Mouse (Mus musculus): ENCODE data around the gene Olfr427. TPM values are rescaled to one million over a fixed set of nuclear protein-coding genes. Genes with fewer than 3 reads are reported as not detected.
"Not testable (repeated sequence)": the region's sequence is repeated elsewhere in the genome, so short reads cannot be mapped to it uniquely, and the experiment has no call there.

The Olfr427 gene
- not detected in 2 replicates for polyA plus RNA-seq (2015; fragmentation: Nextera tagmentation; extraction: Ambion mirVana)

DNA sequence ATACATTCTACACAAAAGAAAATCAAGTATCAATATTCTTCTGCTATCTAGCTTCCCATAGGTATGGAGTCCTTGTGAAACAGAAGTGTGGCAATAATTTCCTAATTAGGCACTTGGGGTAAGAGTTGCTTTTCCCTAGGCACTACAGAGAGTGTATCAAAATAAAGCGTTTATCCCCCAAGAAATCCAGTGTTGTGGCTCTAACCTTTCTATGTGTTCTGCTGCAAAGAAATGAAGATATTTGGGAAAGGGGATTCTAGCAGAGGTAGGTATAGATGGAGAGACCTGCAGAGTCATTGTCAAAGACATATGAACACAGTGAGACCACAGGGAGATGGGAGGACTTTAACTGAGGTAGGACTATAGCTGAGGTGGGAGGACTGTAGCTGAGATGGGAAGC, at the start of gene Olfr427:
TSS of gene Olfr427 (plus strand) at position 301 of the 400 bp plus-strand sequence.
- Histone ChIP-seq H3K9me3 (no peaks in the 10 kb centered on the region), H3K27ac (replicated peaks) (no peak within 1 kb of the TSS), H3K4me2 (no peak within 1 kb of the TSS), H3K36me3 (no peaks in the 10 kb centered on the region), H3K4me3 (no peak within 1 kb of the TSS), H3K4me1 (replicated peaks) (no peaks in the 10 kb centered on the region), H3K9ac (no peak within 1 kb of the TSS), H3K27me3 (no peaks in the 10 kb centered on the region)
- no peak for ATAC-seq (ENCODE audit: low read depth)
- WGBS = 96% methylated on average over 1 of the region's 1 CpGs

- not testable (repeated sequence) for H3K27me3 ChIP-seq; ATAC-seq (ENCODE audit: low read depth); H3K4me1 ChIP-seq (replicated peaks); H3K36me3 ChIP-seq; H3K9me3 ChIP-seq; H3K27ac ChIP-seq (replicated peaks); H3K9ac ChIP-seq; H3K4me2 ChIP-seq; H3K4me3 ChIP-seq
- WGBS = 82% methylated on average over 6 of the region's 6 CpGs
Observed at GRCm38 (mm10) chr1:174048227-174048626, 48.5 kb upstream of the Olfr427 start.

DNA sequence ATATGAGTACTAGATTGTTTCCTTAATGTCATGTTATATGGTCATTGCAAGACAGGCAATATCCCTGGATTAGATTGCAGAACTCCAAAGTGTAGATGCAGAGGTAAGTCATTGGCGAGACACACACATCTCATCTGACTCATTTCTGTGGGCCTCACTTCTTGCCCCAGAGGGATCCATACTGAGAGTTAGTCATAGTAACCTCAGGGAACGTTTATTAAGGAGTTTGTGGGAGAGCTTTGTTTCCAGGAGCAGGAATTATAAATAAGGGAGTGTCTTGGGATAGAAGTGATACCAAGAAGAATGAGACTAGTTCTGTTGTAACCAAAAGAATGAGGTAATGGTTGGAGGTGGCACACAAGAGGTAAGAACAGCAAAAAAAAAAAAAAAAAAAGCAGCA, 47.8 kb upstream of the Olfr427 start, which contains the start of gene Olfr432:
TSS of gene Olfr432 (plus strand) at position 313 of the 400 bp plus-strand sequence.
- no peaks in the 10 kb centered on the region for H3K4me1 ChIP-seq (replicated peaks)
- no peaks in the 10 kb centered on the region for H3K36me3 ChIP-seq
- WGBS = 77% methylated on average over 2 of the region's 2 CpGs

GRCm38 (mm10) chr1:174049357-174049756, 47.3 kb upstream of the Olfr427 start:
- not testable (repeated sequence) for H3K4me1 ChIP-seq (replicated peaks); H3K4me2 ChIP-seq; ATAC-seq (ENCODE audit: low read depth); H3K9ac ChIP-seq; H3K4me3 ChIP-seq; H3K9me3 ChIP-seq; H3K36me3 ChIP-seq; H3K27me3 ChIP-seq; H3K27ac ChIP-seq (replicated peaks)
- 84% methylated on average over 4 of the region's 4 CpGs for WGBS

More for the DNA sequence above, 47.8 kb upstream of the Olfr427 start, which contains the start of gene Olfr432:
- Histone ChIP-seq H3K9ac (no peak within 1 kb of the TSS), H3K9me3 (no peaks in the 10 kb centered on the region), H3K4me3 (no peak within 1 kb of the TSS), H3K27ac (replicated peaks) (no peak within 1 kb of the TSS), H3K4me2 (no peak within 1 kb of the TSS), H3K27me3 (no peaks in the 10 kb centered on the region)
- ATAC-seq (ENCODE audit: low read depth) = no peak

GRCm38 (mm10) chr1:174050532-174050931, 46.2 kb upstream of the Olfr427 start:
- no peak for ATAC-seq (ENCODE audit: low read depth)
- Histone ChIP-seq H3K9me3 (no peaks in the 10 kb centered on the region), H3K27me3 (no peaks in the 10 kb centered on the region), H3K9ac (no peak overlapping the region), H3K36me3 (no peaks in the 10 kb centered on the region), H3K27ac (replicated peaks) (no peak overlapping the region), H3K4me2 (no peak overlapping the region), H3K4me3 (no peak overlapping the region), H3K4me1 (replicated peaks) (no peaks in the 10 kb centered on the region)
- 87% methylated on average over 4 of the region's 4 CpGs for WGBS

DNA sequence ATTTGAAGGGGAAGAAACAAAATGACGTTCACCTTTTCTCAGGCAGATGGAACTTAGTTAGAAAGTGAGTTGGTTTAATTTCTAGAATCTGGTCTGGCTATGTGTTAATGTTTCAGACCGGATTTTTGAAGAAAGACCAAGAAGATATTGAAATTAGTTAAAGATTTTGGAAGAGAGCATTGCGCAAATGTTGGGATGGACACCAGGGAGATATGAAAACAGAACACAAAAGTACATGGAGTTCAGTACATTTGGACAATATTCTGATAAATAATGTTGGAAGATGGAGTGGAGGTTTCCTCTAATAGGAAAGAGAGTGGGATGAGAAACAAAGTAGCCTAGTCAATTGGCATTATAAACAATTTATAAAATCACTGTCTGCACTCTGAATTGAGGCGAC, 45.2 kb upstream of the Olfr427 start:
- Histone ChIP-seq H3K4me3 (no peak overlapping the region), H3K9ac (no peak overlapping the region), H3K4me2 (no peak overlapping the region), H3K27me3 (no peaks in the 10 kb centered on the region), H3K4me1 (replicated peaks) (no peaks in the 10 kb centered on the region), H3K36me3 (no peaks in the 10 kb centered on the region), H3K27ac (replicated peaks) (no peak overlapping the region), H3K9me3 (no peaks in the 10 kb centered on the region)
- no peak for ATAC-seq (ENCODE audit: low read depth)
- 89% methylated on average over 4 of the region's 4 CpGs for WGBS

DNA sequence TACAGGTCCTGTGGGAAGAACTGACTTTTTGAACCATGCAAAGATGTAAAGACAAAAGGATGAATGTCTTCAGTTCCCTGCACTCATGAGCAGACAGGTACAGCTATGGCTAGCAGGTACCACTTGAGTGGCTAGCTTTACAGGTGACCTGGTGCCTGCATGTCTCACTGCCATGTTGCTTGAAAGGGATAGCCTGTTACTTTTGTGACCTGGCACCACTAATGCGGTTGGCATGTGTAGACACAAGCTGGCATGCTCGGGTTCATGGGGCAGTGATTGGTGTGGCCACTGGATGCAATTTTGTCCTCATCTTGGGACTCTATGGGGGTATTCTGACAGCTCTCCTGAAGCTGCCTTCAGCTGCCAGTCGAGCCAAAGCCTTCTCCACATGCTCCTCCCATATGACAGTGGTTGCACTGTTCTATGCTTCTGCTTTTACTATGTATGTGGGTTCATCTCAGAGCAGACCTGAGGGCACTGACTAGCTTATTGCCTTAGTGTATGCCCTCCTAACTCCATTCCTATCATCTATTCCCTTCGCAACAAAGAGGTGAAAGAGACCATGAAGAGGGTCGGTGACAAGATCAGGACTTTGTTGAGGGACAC, 44.7 kb upstream of the Olfr427 start:
- H3K9ac ChIP-seq = no peak overlapping the region
- H3K4me3 ChIP-seq = no peak overlapping the region
- no peaks in the 10 kb centered on the region for H3K27me3 ChIP-seq
- ATAC-seq (ENCODE audit: low read depth) = no peak
- no peak overlapping the region for H3K27ac ChIP-seq (replicated peaks)
- H3K9me3 ChIP-seq = no peaks in the 10 kb centered on the region
- 89% methylated on average over 5 of the region's 5 CpGs for WGBS
- H3K4me2 ChIP-seq = no peak overlapping the region
- H3K36me3 ChIP-seq = no peaks in the 10 kb centered on the region
- no peaks in the 10 kb centered on the region for H3K4me1 ChIP-seq (replicated peaks)

DNA sequence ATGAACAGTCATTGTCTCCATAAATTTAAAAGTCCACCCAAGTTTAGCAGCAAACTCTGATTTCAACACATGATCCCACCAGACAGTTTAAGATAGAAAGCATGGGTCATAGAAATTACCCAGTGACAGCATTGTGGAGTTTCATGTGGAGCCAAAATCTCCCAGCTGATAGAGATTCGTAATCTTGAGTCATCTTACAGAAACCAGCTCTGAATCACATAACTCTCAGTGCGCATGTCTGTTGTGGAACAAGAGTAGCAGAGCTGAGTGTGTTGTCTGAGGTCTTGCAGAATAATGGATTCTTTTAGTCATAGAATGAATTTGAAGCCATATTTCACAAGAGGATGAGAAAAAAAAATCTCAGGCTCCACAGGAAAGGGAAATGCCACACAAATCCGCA, 43.7 kb upstream of the Olfr427 start:
- WGBS = 89% methylated on average over 3 of the region's 3 CpGs
- no peaks in the 10 kb centered on the region for H3K36me3 ChIP-seq
- no peaks in the 10 kb centered on the region for H3K9me3 ChIP-seq
- no peak overlapping the region for H3K27ac ChIP-seq (replicated peaks)
- H3K4me1 ChIP-seq (replicated peaks) = no peaks in the 10 kb centered on the region
- no peaks in the 10 kb centered on the region for H3K27me3 ChIP-seq
- no peak overlapping the region for H3K4me3 ChIP-seq
- no peak overlapping the region for H3K4me2 ChIP-seq
- ATAC-seq (ENCODE audit: low read depth) = no peak
- no peak overlapping the region for H3K9ac ChIP-seq

- no peak overlapping the region for H3K27ac ChIP-seq (replicated peaks)
Observed at GRCm38 (mm10) chr1:174055248-174055647, 41.4 kb upstream of the Olfr427 start.

GRCm38 (mm10) chr1:174066305-174066704, 30.4 kb upstream of the Olfr427 start, which contains the start of gene Olfr430:
Olfr430 (plus strand) TSS chr1:174066605.
- Histone ChIP-seq H3K27ac (replicated peaks) (no peak within 1 kb of the TSS), H3K9ac (no peak within 1 kb of the TSS), H3K4me1 (replicated peaks) (no peaks in the 10 kb centered on the region), H3K9me3 (no peaks in the 10 kb centered on the region), H3K36me3 (no peaks in the 10 kb centered on the region), H3K27me3 (no peaks in the 10 kb centered on the region), H3K4me2 (no peak within 1 kb of the TSS), H3K4me3 (no peak within 1 kb of the TSS)
- ATAC-seq (ENCODE audit: low read depth) = no peak
- 88% methylated on average over 3 of the region's 3 CpGs for WGBS

More at GRCm38 (mm10) chr1:174055248-174055647, 41.4 kb upstream of the Olfr427 start:
- H3K27me3 ChIP-seq = no peaks in the 10 kb centered on the region
- H3K9ac ChIP-seq = no peak overlapping the region
- ATAC-seq (ENCODE audit: low read depth) = no peak
- no peak overlapping the region for H3K4me3 ChIP-seq
- no peaks in the 10 kb centered on the region for H3K36me3 ChIP-seq
- 77% methylated on average over 2 of the region's 2 CpGs for WGBS
- no peaks in the 10 kb centered on the region for H3K9me3 ChIP-seq
- no peak overlapping the region for H3K4me2 ChIP-seq
- H3K4me1 ChIP-seq (replicated peaks) = no peaks in the 10 kb centered on the region

DNA sequence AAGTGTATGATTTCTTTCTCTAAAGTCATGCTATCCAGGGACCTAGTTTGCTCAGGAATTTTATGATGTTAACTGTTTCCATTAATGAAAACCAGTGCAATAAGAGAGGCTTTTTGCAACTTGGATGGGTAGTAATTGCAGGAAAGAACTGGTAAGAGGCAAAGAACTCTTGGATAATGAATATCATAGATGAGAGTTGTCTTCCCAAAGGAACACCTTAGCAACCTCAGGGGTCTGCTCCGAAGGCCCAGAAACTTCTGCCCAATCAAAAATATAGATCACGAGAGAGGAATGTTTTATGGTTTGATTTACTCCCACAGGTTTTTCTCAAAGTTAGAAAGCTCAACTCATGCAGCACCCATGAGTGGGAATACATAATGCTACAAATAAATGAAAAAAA, 12.7 kb upstream of the Olfr427 start, which contains the start of gene Olfr429:
TSS of gene Olfr429 (plus strand) at position 301 of the 400 bp plus-strand sequence.
- H3K27ac ChIP-seq (replicated peaks) = no peak within 1 kb of the TSS
- ATAC-seq (ENCODE audit: low read depth) = no peak
- no peaks in the 10 kb centered on the region for H3K36me3 ChIP-seq
- no peaks in the 10 kb centered on the region for H3K4me1 ChIP-seq (replicated peaks)
- H3K4me2 ChIP-seq = no peak within 1 kb of the TSS
- no peaks in the 10 kb centered on the region for H3K9me3 ChIP-seq
- H3K27me3 ChIP-seq = no peaks in the 10 kb centered on the region
- H3K9ac ChIP-seq = no peak within 1 kb of the TSS
- H3K4me3 ChIP-seq = no peak within 1 kb of the TSS
- 83% methylated on average over 2 of the region's 2 CpGs for WGBS

DNA sequence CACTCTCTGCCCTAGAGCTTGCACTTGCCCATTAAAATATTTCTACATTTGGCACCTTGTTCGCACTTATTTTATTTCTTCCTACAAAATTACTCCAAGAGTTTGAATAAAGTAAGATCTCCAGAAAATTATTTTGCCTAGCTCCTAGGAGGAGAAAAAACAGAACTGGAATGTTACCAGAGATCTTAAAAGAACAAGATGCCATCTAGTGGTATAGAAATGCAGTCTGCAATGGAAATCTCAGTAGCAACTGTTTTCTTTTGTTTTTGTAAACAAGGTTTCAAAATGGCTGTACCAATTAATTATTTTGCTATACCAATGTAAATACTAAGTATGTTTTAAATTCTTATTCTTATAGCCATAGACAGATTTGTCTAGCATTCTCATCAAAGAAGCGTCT, 7.0 kb downstream of the Olfr427 start:
- H3K9ac ChIP-seq = no peak overlapping the region
- H3K36me3 ChIP-seq = no peaks in the 10 kb centered on the region
- no peak overlapping the region for H3K4me2 ChIP-seq
- no peak overlapping the region for H3K27ac ChIP-seq (replicated peaks)
- H3K4me1 ChIP-seq (replicated peaks) = no peaks in the 10 kb centered on the region
- ATAC-seq (ENCODE audit: low read depth) = no peak
- no peaks in the 10 kb centered on the region for H3K9me3 ChIP-seq
- WGBS = 56% methylated on average over 2 of the region's 2 CpGs
- no peak overlapping the region for H3K4me3 ChIP-seq
- H3K27me3 ChIP-seq = no peaks in the 10 kb centered on the region

DNA sequence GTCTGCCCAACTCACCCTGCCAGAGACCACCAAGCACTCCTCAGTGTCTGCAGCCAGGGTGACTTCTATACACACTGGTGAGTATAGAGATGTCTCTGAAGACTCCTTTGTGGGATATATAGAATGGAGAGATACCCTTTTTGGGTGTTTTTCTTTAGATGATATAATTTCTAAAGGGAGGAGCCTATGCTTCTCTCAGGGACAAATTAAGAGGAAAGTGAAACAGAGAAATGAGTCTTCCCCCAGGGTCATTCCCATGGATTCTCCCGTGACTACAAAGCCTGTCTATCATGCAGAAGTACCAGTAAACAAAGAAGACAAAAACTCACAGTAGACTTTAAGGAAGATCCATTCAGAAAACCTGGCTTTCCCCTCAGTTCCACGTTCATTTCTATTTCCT, 24.4 kb downstream of the Olfr427 start, which contains the start of gene Olfr231:
TSS of gene Olfr231 (minus strand) at position 101 of the 400 bp plus-strand sequence.
- 49% methylated on average over 2 of the region's 2 CpGs for whole genome bisulfite sequencing
- Histone ChIP-seq H3K9me3 (no peaks in the 10 kb centered on the region), H3K4me2 (no peak within 1 kb of the TSS), H3K27me3 (no peaks in the 10 kb centered on the region), H3K4me1 (replicated peaks) (no peaks in the 10 kb centered on the region), H3K27ac (replicated peaks) (no peak within 1 kb of the TSS), H3K4me3 (no peak within 1 kb of the TSS), H3K36me3 (no peaks in the 10 kb centered on the region), H3K9ac (no peak within 1 kb of the TSS)
- no peak for ATAC-seq (ENCODE audit: low read depth)

Measured in neural tube, embryonic 13.5 days (tissue).